Mouse (Mus musculus) neural tube, embryonic 14.5 days (tissue): ENCODE data around the gene Abhd14a. TPM values are rescaled to one million over a fixed set of nuclear protein-coding genes. Genes with fewer than 3 reads are reported as not detected.

Experiments used
- ATAC-seq: fragments of 200-750 bp; cut with Nextera tagmentation; 2 replicates; pipeline ENCODE4 v1.8.0; 2017; ENCODE audit warnings: low read depth, mild to moderate bottlenecking, moderate TSS enrichment, moderate library complexity
- H3K27ac ChIP-seq: fragments of 300-500 bp; sonication (generic); 2 replicates; pipeline ENCODE4 v1.5.1; 2014; ENCODE audit warnings: low read depth, mild to moderate bottlenecking, control low read depth, low read length, moderate library complexity, mixed read lengths
- H3K27me3 ChIP-seq: fragments of 300-500 bp; sonication (generic); 2 replicates; pipeline ENCODE4 v1.6.1; 2014; ENCODE audit warnings: low read length; ENCODE audit not compliant: control insufficient read depth, insufficient read depth
- H3K36me3 ChIP-seq: fragments of 300-500 bp; sonication (generic); 2 replicates; pipeline ENCODE4 v1.6.1; 2014; ENCODE audit warnings: low read length, mixed read lengths; ENCODE audit not compliant: control insufficient read depth, insufficient read depth
- H3K4me1 ChIP-seq: fragments of 300-500 bp; sonication (generic); 2 replicates; pipeline ENCODE4 v1.6.1; 2014; ENCODE audit warnings: low read length; ENCODE audit not compliant: control insufficient read depth, insufficient read depth
- H3K4me2 ChIP-seq: fragments of 300-500 bp; sonication (generic); 2 replicates; pipeline ENCODE4 v1.6.1; 2014; ENCODE audit warnings: mild to moderate bottlenecking, low read depth, low read length, control low read depth
- H3K4me3 ChIP-seq: fragments of 300-500 bp; sonication (generic); 2 replicates; pipeline ENCODE4 v1.5.1; 2014; ENCODE audit warnings: low read depth, low read length, control low read depth, mixed read lengths
- H3K9ac ChIP-seq: fragments of 300-500 bp; sonication (generic); replicated peaks from 2 replicates; pipeline ENCODE4 v1.6.1; 2014; ENCODE audit warnings: low read depth, mild to moderate bottlenecking, control low read depth, low read length, mixed read lengths
- H3K9me3 ChIP-seq: fragments of 300-500 bp; sonication (generic); 2 replicates; pipeline ENCODE4 v1.6.1; 2016; ENCODE audit warnings: low read length; ENCODE audit not compliant: control insufficient read depth
- WGBS: fragments of 180-500 bp; shearing (Covaris S2); extraction: QIAGEN DNeasy Blood & Tissue Kit; methylation state at CpG from one replicate; pipeline ENCODE4 v1.1.7; 2014; 5-methylcytosine and 5-hydroxymethylcytosine counted together
- polyA plus RNA-seq: library from polyadenylated mRNA; unstranded; fragments of >200 nt; fragmentation: Nextera tagmentation; extraction: Ambion mirVana; gene quantifications from 2 replicates; pipeline ENCODE4 v1.2.1, GENCODE M21; 2014

Gene Abhd14a
- polyA plus RNA-seq, 1 experiment from 2014 or later = 66.9 TPM

- WGBS = 29% methylated on average over 9 of the region's 9 CpGs
- no peaks in the 10 kb centered on the region for H3K9me3 ChIP-seq
- no peaks in the 10 kb centered on the region for H3K27me3 ChIP-seq
- ATAC-seq = no peak
- H3K27ac ChIP-seq = peak overlapping the region; percentile 34
- peak overlapping the region; percentile 92 for H3K9ac ChIP-seq
- H3K4me2 ChIP-seq = peak overlapping the region; percentile 91
- H3K36me3 ChIP-seq = peaks cover 21% of the 10 kb centered on the region
- H3K4me3 ChIP-seq = peak overlapping the region; percentile 23
- peaks cover 45% of the 10 kb centered on the region for H3K4me1 ChIP-seq
Measured at GRCm38 (mm10) chr9:106457163-106457559, 9.7 kb upstream of the Abhd14a start.

DNA sequence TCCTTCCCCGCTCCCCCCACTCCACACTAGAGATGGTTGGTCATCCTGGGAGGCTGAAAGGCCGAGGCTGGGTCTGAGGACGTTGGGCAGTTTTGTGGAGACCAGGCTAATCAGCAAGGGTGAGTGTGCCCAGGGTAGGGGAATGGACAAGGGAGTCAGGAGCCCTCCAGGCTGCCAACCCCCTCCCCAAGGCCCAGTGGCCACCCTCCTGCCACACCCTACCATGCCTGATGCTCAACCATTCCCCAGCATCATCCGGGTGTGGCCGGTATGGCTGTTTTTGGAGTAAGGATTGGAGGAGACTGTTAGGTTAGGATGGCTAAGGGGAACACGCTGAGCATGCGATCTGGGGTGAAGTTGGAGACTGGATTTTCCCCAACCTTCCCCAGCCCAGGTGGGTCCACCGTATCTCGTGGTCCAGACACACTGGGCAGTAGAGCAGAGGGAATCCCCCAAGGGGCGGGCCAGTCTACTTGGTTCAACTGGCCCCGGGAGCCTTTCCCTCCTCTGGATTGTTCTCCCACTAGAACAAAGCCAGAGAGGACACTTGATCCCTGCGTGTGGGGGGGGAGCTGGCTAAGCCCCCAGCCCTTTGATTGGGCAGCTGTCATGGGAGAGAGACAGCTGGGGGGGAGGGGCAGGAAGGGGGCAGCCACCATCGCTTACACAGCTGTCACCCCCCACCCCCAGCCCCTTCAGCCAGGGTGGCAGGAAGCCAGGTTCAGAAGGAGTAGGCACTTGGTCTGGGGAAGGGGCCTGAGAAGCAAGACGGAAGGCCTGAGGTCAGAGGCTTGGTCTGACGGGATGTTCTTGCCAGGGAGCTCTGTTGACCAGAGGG lies 9.1 kb upstream of the Abhd14a start:
- 26% methylated on average over 15 of the region's 15 CpGs for WGBS
- Histone ChIP-seq H3K27ac (peak overlapping the region; percentile 7), H3K27me3 (no peaks in the 10 kb centered on the region), H3K9me3 (no peaks in the 10 kb centered on the region), H3K4me1 (peaks cover 45% of the 10 kb centered on the region), H3K4me2 (peak overlapping the region; percentile 91), H3K9ac (peak overlapping the region; percentile 92), H3K4me3 (peak overlapping the region; percentile 23), H3K36me3 (peaks cover 14% of the 10 kb centered on the region)
- no peak for ATAC-seq

- ATAC-seq = peak; percentile 28
- peak overlapping the region; percentile 66 for H3K4me3 ChIP-seq
- no peaks in the 10 kb centered on the region for H3K27me3 ChIP-seq
- H3K9me3 ChIP-seq = no peaks in the 10 kb centered on the region
- H3K4me1 ChIP-seq = peaks cover 48% of the 10 kb centered on the region
- H3K36me3 ChIP-seq = peaks cover 6% of the 10 kb centered on the region; the same call in 1 of the 2 replicates
- peak overlapping the region; percentile 91 for H3K4me2 ChIP-seq
- peak overlapping the region; percentile 92 for H3K9ac ChIP-seq
- WGBS = 2% methylated on average over 17 of the region's 17 CpGs
- peak overlapping the region; percentile 92 for H3K27ac ChIP-seq
Measured at GRCm38 (mm10) chr9:106454888-106455681, 7.6 kb upstream of the Abhd14a start.

- Histone ChIP-seq H3K4me1 (peaks cover 42% of the 10 kb centered on the region), H3K27me3 (no peaks in the 10 kb centered on the region), H3K9ac (peak overlapping the region; percentile 92), H3K9me3 (no peaks in the 10 kb centered on the region), H3K4me2 (peak overlapping the region; percentile 91), H3K4me3 (peak overlapping the region; percentile 66), H3K36me3 (0 out of 2 replicates have a peak, but pooled peaks cover 3% of the 10 kb centered on the region), H3K27ac (peak overlapping the region; percentile 92)
- ATAC-seq = peak; percentile 10; the same call in 1 of the 2 replicates
- 1% methylated on average over 20 of the region's 20 CpGs for WGBS
Measured at GRCm38 (mm10) chr9:106454071-106454761, 6.7 kb upstream of the Abhd14a start.

- Histone ChIP-seq H3K9me3 (no peaks in the 10 kb centered on the region), H3K27me3 (no peaks in the 10 kb centered on the region), H3K27ac (peak within 1 kb of the TSS; percentile 92), H3K4me1 (peaks cover 47% of the 10 kb centered on the region), H3K4me3 (peak within 1 kb of the TSS; percentile 66), H3K9ac (peak within 1 kb of the TSS; percentile 92), H3K4me2 (peak within 1 kb of the TSS; percentile 91), H3K36me3 (0 out of 2 replicates have a peak, but pooled peaks cover 2% of the 10 kb centered on the region)
- WGBS = under 1% methylated on average over 49 of the region's 74 CpGs
- ATAC-seq = peak; percentile 63
Measured at GRCm38 (mm10) chr9:106453271-106454070, 6.0 kb upstream of the Abhd14a start, which contains the start of gene Pcbp4. Gene Pcbp4, plus strand, starts transcription at chr9:106453291.

- no peaks in the 10 kb centered on the region for H3K9me3 ChIP-seq
- peak overlapping the region; percentile 92 for H3K27ac ChIP-seq
- WGBS = 0% methylated on average over 7 of the region's 7 CpGs
- H3K27me3 ChIP-seq = no peaks in the 10 kb centered on the region
- H3K4me2 ChIP-seq = peak overlapping the region; percentile 91
- peak overlapping the region; percentile 66 for H3K4me3 ChIP-seq
- peak overlapping the region; percentile 92 for H3K9ac ChIP-seq
- H3K4me1 ChIP-seq = peaks cover 50% of the 10 kb centered on the region
- ATAC-seq = no peak
- H3K36me3 ChIP-seq = no peaks in the 10 kb centered on the region
Measured at GRCm38 (mm10) chr9:106452821-106453220, 5.3 kb upstream of the Abhd14a start.

DNA sequence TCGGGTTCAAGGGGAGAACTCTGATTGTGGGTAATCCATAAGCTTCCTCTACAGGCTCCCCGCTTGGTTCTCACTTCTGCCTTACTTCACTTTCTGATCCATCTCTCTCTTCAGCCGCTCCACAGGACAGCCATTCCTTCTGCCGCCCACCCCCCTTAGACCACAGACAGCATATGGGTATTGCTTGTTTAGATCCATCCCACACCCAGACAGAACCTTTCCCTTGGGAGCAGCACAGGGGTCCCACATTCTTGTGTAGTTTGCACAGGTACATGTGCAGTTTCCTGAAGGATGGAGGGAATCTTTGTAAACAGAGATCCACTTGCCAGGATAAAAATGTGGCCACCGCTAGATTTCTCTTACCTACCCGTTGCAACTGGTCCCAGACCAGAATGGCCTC lies 4.9 kb upstream of the Abhd14a start:
- WGBS = 16% methylated on average over 6 of the region's 6 CpGs
- Histone ChIP-seq H3K4me3 (peak overlapping the region; percentile 66), H3K4me2 (peak overlapping the region; percentile 91; the same call in 1 of the 2 replicates), H3K36me3 (no peaks in the 10 kb centered on the region), H3K27ac (no peak overlapping the region), H3K9ac (peak overlapping the region; percentile 92; the same call in 1 of the 2 replicates), H3K9me3 (no peaks in the 10 kb centered on the region), H3K4me1 (peaks cover 47% of the 10 kb centered on the region), H3K27me3 (no peaks in the 10 kb centered on the region)
- ATAC-seq = no peak

DNA sequence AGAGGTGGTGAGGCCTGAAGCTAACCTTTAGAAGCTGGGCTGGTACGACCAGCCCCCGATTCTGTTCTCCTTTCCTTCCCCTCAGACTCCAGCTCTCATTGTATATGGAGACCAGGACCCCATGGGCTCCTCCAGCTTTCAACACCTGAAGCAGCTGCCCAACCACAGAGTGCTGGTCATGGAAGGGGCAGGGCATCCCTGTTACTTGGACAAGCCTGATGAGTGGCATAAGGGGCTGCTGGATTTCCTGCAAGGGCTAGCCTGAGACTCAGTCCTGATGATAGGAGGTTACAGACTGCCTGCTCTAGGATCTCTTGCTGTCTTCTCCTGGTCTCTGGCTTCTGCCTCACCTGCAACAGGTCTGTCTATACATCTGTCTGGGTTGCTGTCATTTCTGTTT lies 4.4 kb upstream of the Abhd14a start:
- Histone ChIP-seq H3K4me1 (peaks cover 43% of the 10 kb centered on the region), H3K27me3 (no peaks in the 10 kb centered on the region), H3K9me3 (no peaks in the 10 kb centered on the region), H3K4me2 (no peak overlapping the region; the same call in 1 of the 2 replicates), H3K9ac (no peak overlapping the region), H3K4me3 (no peak overlapping the region), H3K27ac (no peak overlapping the region), H3K36me3 (no peaks in the 10 kb centered on the region)
- WGBS = 82% methylated on average over 2 of the region's 2 CpGs
- no peak for ATAC-seq
